Mouse (Mus musculus) erythroblast, embryonic 14.5 days (primary cell): ENCODE measurements at regions not wholly inside any gene's neighbourhood (a gene's known extent, or its start where the extent isn't known, plus 50 kb on each side); places are given as distances from the start of the nearest gene placed in this dataset.

Source experiments
- GATA1 ChIP-seq: IDR thresholded peaks from 2 replicates; pipeline ENCODE4 v1.6.1; 2012; ENCODE audit warnings: low read length, inconsistent platforms, mixed read lengths
- TAL1 ChIP-seq: IDR thresholded peaks from 3 replicates; pipeline ENCODE4 v1.6.1; 2012; ENCODE audit warnings: low read length, inconsistent platforms, mixed read lengths

DNA sequence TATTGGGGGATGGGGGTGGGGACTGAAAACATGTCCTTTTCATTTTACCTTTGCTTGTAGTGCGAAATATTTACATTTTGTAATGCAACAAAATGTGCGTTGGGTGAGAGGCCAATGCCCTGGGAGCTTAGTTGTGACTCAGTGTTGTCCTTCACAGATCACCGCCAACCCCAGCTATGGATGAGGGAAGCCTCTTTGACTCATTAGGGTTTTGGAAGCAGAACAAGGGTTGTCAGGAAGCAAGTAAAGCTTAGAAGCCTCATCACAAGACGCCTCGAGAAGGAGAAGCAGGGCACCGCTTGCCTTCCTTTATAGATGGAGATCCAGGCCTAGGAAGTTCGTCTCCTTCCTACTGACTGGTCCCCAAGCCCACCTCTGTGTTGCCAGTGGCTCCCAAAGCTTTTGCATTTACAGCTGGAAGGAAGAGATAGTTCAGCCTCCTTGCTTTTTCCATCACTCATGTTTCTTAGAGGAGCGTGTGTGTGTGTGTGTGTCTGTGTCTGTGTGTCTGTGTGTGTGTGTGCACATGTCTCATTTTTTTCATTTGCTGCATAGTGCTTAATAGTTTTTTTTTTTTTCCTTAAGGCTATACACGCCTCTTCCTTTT is 1297.2 kb upstream of the A1bg start:
- TF ChIP-seq TAL1 (no peak), GATA1 (no peak)
